Mouse (Mus musculus) MEL (cell line): ENCODE results near the gene Ncf4.

ENCODE experiments used
- CTCF ChIP-seq, 3 experiments: IDR thresholded peaks in 2 of 3; conservative IDR thresholded peaks in 1 of 3; 2 replicates each; pipeline ENCODE4 v1.5.1; 2011 to 2012; ENCODE audit warnings: low read length in 3 of 3, low read depth in 2 of 3, mild to moderate bottlenecking in 2 of 3, improper control_type of control experiment in 1 of 3, inconsistent platforms in 1 of 3, mixed read lengths in 1 of 3, moderate library complexity in 1 of 3; ENCODE audit not compliant: control insufficient read depth in 1 of 3, insufficient read depth in 1 of 3, poor library complexity in 1 of 3, severe bottlenecking in 1 of 3
- EP300 ChIP-seq, 2 experiments: IDR thresholded peaks; 2 replicates each; pipeline ENCODE4 v1.6.1; 2011; ENCODE audit warnings: improper control_type of control experiment in 2 of 2, low read length in 2 of 2, low read depth in 1 of 2, mild to moderate bottlenecking in 1 of 2
- GATA1 ChIP-seq: IDR thresholded peaks from 2 replicates; pipeline ENCODE4 v1.6.1; 2011; ENCODE audit warnings: low read depth, low read length, improper control_type of control experiment
- MAX ChIP-seq: IDR thresholded peaks from 2 replicates; pipeline ENCODE4 v1.6.1; 2011; ENCODE audit warnings: low read length, improper control_type of control experiment
- MYB ChIP-seq: IDR thresholded peaks from 2 replicates; pipeline ENCODE4 v1.6.1; 2011; ENCODE audit warnings: mild to moderate bottlenecking, low read depth, low read length, improper control_type of control experiment
- MYC ChIP-seq: IDR thresholded peaks from 2 replicates; pipeline ENCODE4 v1.6.1; 2011; ENCODE audit warnings: low read depth, mild to moderate bottlenecking, low read length, improper control_type of control experiment, moderate library complexity
- NRF1 ChIP-seq: IDR thresholded peaks from 2 replicates; pipeline ENCODE4 v1.6.1; 2014; ENCODE audit warnings: low read depth, mild to moderate bottlenecking, inconsistent platforms, low read length, improper control_type of control experiment, moderate library complexity; ENCODE audit not compliant: poor library complexity, insufficient read depth, severe bottlenecking
- POLR2A ChIP-seq, 2 experiments: IDR thresholded peaks; 2 replicates each; pipeline ENCODE4 v1.6.1; 2011 to 2012; ENCODE audit warnings: low read length in 2 of 2, mild to moderate bottlenecking in 2 of 2, control low read depth in 1 of 2, improper control_type of control experiment in 1 of 2, low read depth in 1 of 2, moderate library complexity in 1 of 2; ENCODE audit not compliant: control insufficient read depth in 1 of 2, insufficient read depth in 1 of 2, poor library complexity in 1 of 2
- RCOR1 ChIP-seq: IDR thresholded peaks from 2 replicates; pipeline ENCODE4 v1.6.1; 2012; ENCODE audit warnings: low read depth, mild to moderate bottlenecking, inconsistent platforms, low read length, improper control_type of control experiment
- SIN3A ChIP-seq: IDR thresholded peaks from 2 replicates; pipeline ENCODE4 v1.6.1; 2012; ENCODE audit warnings: low read length, improper control_type of control experiment, inconsistent platforms
- TBP ChIP-seq: IDR thresholded peaks from 2 replicates; pipeline ENCODE4 v1.8.0; 2011; ENCODE audit warnings: low read depth, low read length, improper control_type of control experiment
- TCF12 ChIP-seq: IDR thresholded peaks from 2 replicates; pipeline ENCODE4 v1.6.1; 2014; ENCODE audit warnings: low read depth, mild to moderate bottlenecking, inconsistent platforms, low read length, improper control_type of control experiment, moderate library complexity
- ZKSCAN1 ChIP-seq: IDR thresholded peaks from 2 replicates; pipeline ENCODE4 v1.6.1; 2012; ENCODE audit warnings: low read depth, mild to moderate bottlenecking, inconsistent platforms, low read length, improper control_type of control experiment, moderate library complexity

DNA sequence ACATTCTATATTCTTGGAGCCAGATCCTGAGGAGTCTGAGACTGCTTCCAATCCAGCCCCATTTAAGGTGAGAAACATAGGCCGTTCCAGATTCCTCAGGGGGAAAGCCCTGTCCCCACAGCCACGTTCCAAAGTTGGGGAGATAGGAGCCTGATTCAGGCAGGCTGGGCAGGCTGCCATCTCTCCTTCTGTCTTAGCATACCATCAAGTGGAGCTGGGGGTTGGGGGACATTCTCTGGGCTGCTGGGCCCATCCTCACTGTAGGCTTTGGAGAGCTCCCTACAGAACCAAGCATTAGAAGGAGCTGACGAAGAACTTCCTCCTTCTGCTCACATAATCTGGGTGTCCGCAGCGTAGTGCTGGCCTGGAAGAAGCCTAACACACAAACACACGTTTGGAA lies 827 bp upstream of the Ncf4 start:
- TF ChIP-seq CTCF (IDR thresholded peaks at IDR 0.05 in 2 of 3, conservative IDR thresholded peaks at IDR 0.05 in 1 of 3; ENCODE audit: control insufficient read depth in 1 of 3, insufficient read depth in 1 of 3, low read depth in 2 of 3, low read length in 3 of 3, poor library complexity in 1 of 3, severe bottlenecking in 1 of 3) (no peak), TBP (no peak), EP300 (IDR thresholded peaks at IDR 0.05; ENCODE audit: low read depth in 1 of 2, low read length in 2 of 2) (no peak), POLR2A (IDR thresholded peaks at IDR 0.05; ENCODE audit: control insufficient read depth in 1 of 2, insufficient read depth in 1 of 2, low read depth in 1 of 2, low read length in 2 of 2, poor library complexity in 1 of 2) (no peak), SIN3A (no peak), MAX (no peak), GATA1 (no peak), TCF12 (no peak), ZKSCAN1 (no peak), NRF1 (no peak), RCOR1 (no peak), MYB (no peak), MYC (no peak)
